19 mouse cellular contexts compared by ENCODE assay signal in genomic region chr10:75115240-75115639, GRCm38 (mm10). TPM values are rescaled to one million over a fixed set of nuclear protein-coding genes. Genes with fewer than 3 reads are reported as not detected.
DNase-seq lines count a peak whose midpoint lies in the region; ATAC-seq lines count a peak whose summit lies in the region.
"Had no signal": no experiment of that assay in that cellular context is flagged by ENCODE, and none has a peak within 500 bp of the region (broad histone marks: within the 10 kb centered on the region; RNA-seq: fewer than 3 reads in every experiment).

No protein-coding gene starts in this region.

- no peaks in the 10 kb centered on the region for H3K9me3 ChIP-seq in kidney, embryonic 16.5 days (ENCODE audit: low read length)
- no peaks in the 10 kb centered on the region for H3K9me3 ChIP-seq in kidney, embryonic 15.5 days (replicated peaks)
- no peaks in the 10 kb centered on the region for H3K9me3 ChIP-seq in limb, embryonic 15.5 days
- H3K9me3 ChIP-seq: embryonic facial prominence, embryonic 12.5 days; forebrain, embryonic 10.5 days; hindbrain, embryonic 10.5 days; liver, embryonic 15.5 days; midbrain, embryonic 12.5 days; neural tube, embryonic 12.5 days had no signal

- no peak overlapping the region for H3K4me2 ChIP-seq in kidney, embryonic 16.5 days (replicated peaks; ENCODE audit: low read depth, low read length)
- no peak overlapping the region for H3K4me2 ChIP-seq in kidney, embryonic 15.5 days
- no peak overlapping the region for H3K4me2 ChIP-seq in limb, embryonic 15.5 days
- H3K4me2 ChIP-seq: embryonic facial prominence, embryonic 12.5 days; liver, embryonic 15.5 days; midbrain, embryonic 12.5 days; neural tube, embryonic 12.5 days had no signal

- no peak overlapping the region for H3K9ac ChIP-seq in kidney, embryonic 16.5 days (replicated peaks; ENCODE audit: low read length)
- no peak overlapping the region for H3K9ac ChIP-seq in kidney, embryonic 15.5 days
- H3K9ac ChIP-seq in limb, embryonic 15.5 days = no peak overlapping the region
- H3K9ac ChIP-seq: embryonic facial prominence, embryonic 12.5 days; forebrain, postnatal 0 days; liver, embryonic 15.5 days; midbrain, embryonic 12.5 days; neural tube, embryonic 12.5 days had no signal

- 79% methylated on average over 5 of the region's 5 CpGs for WGBS in kidney, embryonic 16.5 days
- WGBS in kidney, embryonic 15.5 days = 75% methylated on average over 5 of the region's 5 CpGs
- WGBS in limb, embryonic 15.5 days = 58% methylated on average over 5 of the region's 5 CpGs

- H3K27me3 ChIP-seq in kidney, embryonic 16.5 days (ENCODE audit: insufficient read depth, low read length) = no peaks in the 10 kb centered on the region
- H3K27me3 ChIP-seq in kidney, embryonic 15.5 days = no peaks in the 10 kb centered on the region
- no peaks in the 10 kb centered on the region for H3K27me3 ChIP-seq in limb, embryonic 15.5 days
- H3K27me3 ChIP-seq: embryonic facial prominence, embryonic 12.5 days; liver, embryonic 15.5 days; midbrain, embryonic 12.5 days; neural tube, embryonic 12.5 days had no signal

- 0 out of 2 replicates have a peak, but pooled peaks cover 5% of the 10 kb centered on the region for H3K4me1 ChIP-seq in kidney, embryonic 16.5 days (ENCODE audit: insufficient read depth, low read length)
- peaks cover 12% of the 10 kb centered on the region; the same call in 1 of the 2 replicates for H3K4me1 ChIP-seq in kidney, embryonic 15.5 days
- peaks cover 79% of the 10 kb centered on the region for H3K4me1 ChIP-seq in limb, embryonic 15.5 days
- H3K4me1 ChIP-seq: liver, embryonic 15.5 days had no signal

- no peaks in the 10 kb centered on the region for H3K36me3 ChIP-seq in kidney, embryonic 16.5 days (ENCODE audit: insufficient read depth, low read length)
- no peaks in the 10 kb centered on the region for H3K36me3 ChIP-seq in kidney, embryonic 15.5 days
- H3K36me3 ChIP-seq in limb, embryonic 15.5 days = no peaks in the 10 kb centered on the region
- H3K36me3 ChIP-seq: embryonic facial prominence, embryonic 12.5 days; hindbrain, embryonic 10.5 days; liver, embryonic 15.5 days; midbrain, embryonic 12.5 days; neural tube, embryonic 12.5 days had no signal

- peak; percentile 44 for DNase-seq in urinary bladder, postnatal 14 days (ENCODE audit: low spot score)
- DNase-seq in urinary bladder, postnatal 4 days (ENCODE audit: low spot score in 2 of 2) = no peak
- no peak for DNase-seq in ovary, postnatal 10 days (ENCODE audit: low spot score)
- no peak for DNase-seq in layer of hippocampus, adult 8-10 months (ENCODE audit: low spot score in 2 of 2)
- DNase-seq: cerebellum, adult 8-10 months; forebrain, postnatal 0 days; gastrocnemius, postnatal 36 days; kidney, adult 9 months; thymus, postnatal 14 days had no signal

- no peak overlapping the region for H3K4me3 ChIP-seq in kidney, embryonic 16.5 days (ENCODE audit: low read length)
- no peak overlapping the region for H3K4me3 ChIP-seq in kidney, embryonic 15.5 days (replicated peaks)
- H3K4me3 ChIP-seq in limb, embryonic 15.5 days = no peak overlapping the region
- H3K4me3 ChIP-seq: embryonic facial prominence, embryonic 12.5 days; forebrain, embryonic 10.5 days; hindbrain, embryonic 10.5 days; liver, embryonic 15.5 days; midbrain, embryonic 12.5 days; neural tube, embryonic 12.5 days had no signal

- no peak overlapping the region for H3K27ac ChIP-seq in kidney, embryonic 16.5 days (ENCODE audit: low read length)
- H3K27ac ChIP-seq in kidney, embryonic 15.5 days = no peak overlapping the region
- peak overlapping the region; percentile 77 for H3K27ac ChIP-seq in limb, embryonic 15.5 days
- H3K27ac ChIP-seq: embryonic facial prominence, embryonic 12.5 days; forebrain, embryonic 10.5 days; hindbrain, embryonic 10.5 days; hindbrain, postnatal 0 days; liver, embryonic 15.5 days; midbrain, embryonic 12.5 days; neural tube, embryonic 12.5 days had no signal

- 0 out of 2 replicates have a peak, but pooled peaks have one; percentile 19 for ATAC-seq in kidney, embryonic 16.5 days (ENCODE audit: low FRiP score, low TSS enrichment)
- no peak for ATAC-seq in kidney, embryonic 15.5 days (replicated peaks; ENCODE audit: low FRiP score)
- no peak for ATAC-seq in limb, embryonic 15.5 days (ENCODE audit: insufficient number of reproducible peaks, low FRiP score, low TSS enrichment, low read depth)
- ATAC-seq: forebrain, postnatal 0 days; hindbrain, postnatal 0 days had no signal

RNA-seq across cellular contexts. Expression of gene Bcr, which starts 54.8 kb away (rescaled TPM):
- 6.8 and 8.4 TPM in 2 replicates for polyA plus RNA-seq in kidney, embryonic 16.5 days (2015; fragmentation: Nextera tagmentation; extraction: Ambion mirVana)
- polyA plus RNA-seq in kidney, embryonic 15.5 days (2015; fragmentation: Nextera tagmentation; extraction: Ambion mirVana) = 6.0 and 6.6 TPM in 2 replicates
- 7.5 and 7.6 TPM in 2 replicates for polyA plus RNA-seq in limb, embryonic 15.5 days (2015; fragmentation: Nextera tagmentation; extraction: Ambion mirVana)
- total RNA-seq in layer of hippocampus, adult 8-10 months (2022) = 100 to 1,000 TPM in 2 of 4 experiments, 10 to 100 TPM in 2; 96.5 to 140 (median 115) TPM
